Mouse (Mus musculus): ENCODE measurements at regions not wholly inside any gene's neighbourhood (a gene's known extent, or its start where the extent isn't known, plus 50 kb on each side); places are given as distances from the start of the nearest gene placed in this dataset.
A peak's percentile ranks its signal among the peaks of the same experiment; 100 is the strongest.

- DNase-seq, result no peak
Measured at GRCm38 (mm10) chr3:12635857-12636256, 1844.6 kb upstream of the Slc7a12 start.

DNA sequence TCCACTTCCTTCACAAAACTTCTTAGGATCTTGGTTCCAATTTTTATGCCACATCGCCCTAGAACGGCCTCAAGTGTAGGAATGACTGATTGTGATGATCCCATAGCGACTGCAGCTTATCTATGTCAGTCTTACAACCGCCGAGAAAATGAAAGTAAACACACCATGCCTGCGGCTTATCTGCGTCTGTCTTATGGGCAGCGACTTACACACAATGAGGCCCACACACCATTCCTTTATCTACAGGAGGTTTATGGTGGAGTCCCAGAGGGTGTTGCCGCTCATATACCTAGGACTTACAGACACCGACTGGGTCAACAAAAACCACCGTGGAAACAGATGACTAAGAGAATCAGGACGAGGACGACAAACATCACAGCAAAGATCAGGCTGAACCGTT lies 1817.0 kb upstream of the Slc7a12 start:
- DNase-seq, result peak; percentile 46
